Mouse (Mus musculus): ENCODE results near the gene Mbtd1. TPM values are rescaled to one million over a fixed set of nuclear protein-coding genes. Genes with fewer than 3 reads are reported as not detected.
"Not testable (repeated sequence)": the region's sequence is repeated elsewhere in the genome, so short reads cannot be mapped to it uniquely, and the experiment has no call there.

Gene Mbtd1
- polyA plus RNA-seq, 1 experiment = 15.1 TPM

GRCm38 (mm10) chr11:93908829-93909228 lies 23.2 kb downstream of the Mbtd1 start:
- DNase-seq = no peak
- Histone ChIP-seq H3K27ac (ENCODE audit: insufficient read depth, low read length) (no peak overlapping the region), H3K4me1 (ENCODE audit: control insufficient read depth, insufficient read depth, low read length) (no peaks in the 10 kb centered on the region), H3K27me3 (ENCODE audit: control insufficient read depth, insufficient read depth, low read length) (no peaks in the 10 kb centered on the region), H3K4me3 (replicated peaks; ENCODE audit: insufficient read depth, low read depth, low read length) (no peak overlapping the region)
- TF ChIP-seq CTCF (IDR thresholded peaks at IDR 0.05; ENCODE audit: borderline replicate concordance, insufficient read depth, low read depth, low read length) = no peak
- TF ChIP-seq POLR2A (IDR thresholded peaks at IDR 0.05; ENCODE audit: borderline replicate concordance, insufficient read depth, low read length) = no peak
- WGBS = 91% methylated on average over 9 of the region's 9 CpGs

- H3K4me3 ChIP-seq (replicated peaks; ENCODE audit: insufficient read depth, low read depth, low read length) = no peak overlapping the region
- no peaks in the 10 kb centered on the region for H3K27me3 ChIP-seq (ENCODE audit: control insufficient read depth, insufficient read depth, low read length)
- no peaks in the 10 kb centered on the region for H3K4me1 ChIP-seq (ENCODE audit: control insufficient read depth, insufficient read depth, low read length)
- DNase-seq = no peak
- TF ChIP-seq POLR2A (IDR thresholded peaks at IDR 0.05; ENCODE audit: borderline replicate concordance, insufficient read depth, low read length) (no peak), CTCF (IDR thresholded peaks at IDR 0.05; ENCODE audit: borderline replicate concordance, insufficient read depth, low read depth, low read length) (no peak)
- no peak overlapping the region for H3K27ac ChIP-seq (ENCODE audit: insufficient read depth, low read length)
- WGBS = 86% methylated on average over 3 of the region's 3 CpGs
These were observed 26.0 kb downstream of the Mbtd1 start for GRCm38 (mm10) chr11:93911603-93912002.

GRCm38 (mm10) chr11:93915019-93915418 lies 29.4 kb downstream of the Mbtd1 start:
- H3K27me3 ChIP-seq (ENCODE audit: control insufficient read depth, insufficient read depth, low read length); H3K27ac ChIP-seq (ENCODE audit: insufficient read depth, low read length); DNase-seq; H3K4me3 ChIP-seq (replicated peaks; ENCODE audit: insufficient read depth, low read depth, low read length); H3K4me1 ChIP-seq (ENCODE audit: control insufficient read depth, insufficient read depth, low read length): not testable (repeated sequence)
- WGBS = 96% methylated on average over 2 of the region's 2 CpGs

GRCm38 (mm10) chr11:93929106-93929505 lies 43.5 kb downstream of the Mbtd1 start:
- Histone ChIP-seq H3K4me3 (replicated peaks; ENCODE audit: insufficient read depth, low read depth, low read length) (no peak overlapping the region), H3K27me3 (ENCODE audit: control insufficient read depth, insufficient read depth, low read length) (no peaks in the 10 kb centered on the region), H3K4me1 (ENCODE audit: control insufficient read depth, insufficient read depth, low read length) (no peaks in the 10 kb centered on the region), H3K27ac (ENCODE audit: insufficient read depth, low read length) (no peak overlapping the region)
- DNase-seq = no peak
- TF ChIP-seq POLR2A (IDR thresholded peaks at IDR 0.05; ENCODE audit: borderline replicate concordance, insufficient read depth, low read length) = no peak
- TF ChIP-seq CTCF (IDR thresholded peaks at IDR 0.05; ENCODE audit: borderline replicate concordance, insufficient read depth, low read depth, low read length) = no peak

GRCm38 (mm10) chr11:93940906-93941305 lies 55.3 kb downstream of the Mbtd1 start:
- no peak for TF ChIP-seq CTCF (IDR thresholded peaks at IDR 0.05; ENCODE audit: borderline replicate concordance, insufficient read depth, low read depth, low read length)
- TF ChIP-seq POLR2A (IDR thresholded peaks at IDR 0.05; ENCODE audit: borderline replicate concordance, insufficient read depth, low read length) = no peak
- no peak for DNase-seq
- H3K27ac ChIP-seq (ENCODE audit: insufficient read depth, low read length) = no peak overlapping the region
- 90% methylated on average over 2 of the region's 2 CpGs for WGBS
- H3K4me1 ChIP-seq (ENCODE audit: control insufficient read depth, insufficient read depth, low read length) = no peaks in the 10 kb centered on the region
- no peak overlapping the region for H3K4me3 ChIP-seq (replicated peaks; ENCODE audit: insufficient read depth, low read depth, low read length)
- H3K27me3 ChIP-seq (ENCODE audit: control insufficient read depth, insufficient read depth, low read length) = no peaks in the 10 kb centered on the region

- Histone ChIP-seq H3K4me1 (ENCODE audit: control insufficient read depth, insufficient read depth, low read length) (no peaks in the 10 kb centered on the region), H3K27me3 (ENCODE audit: control insufficient read depth, insufficient read depth, low read length) (no peaks in the 10 kb centered on the region), H3K4me3 (replicated peaks; ENCODE audit: insufficient read depth, low read depth, low read length) (no peak overlapping the region), H3K27ac (ENCODE audit: insufficient read depth, low read length) (no peak overlapping the region)
- no peak for DNase-seq
- WGBS = 91% methylated on average over 3 of the region's 3 CpGs
- TF ChIP-seq POLR2A (IDR thresholded peaks at IDR 0.05; ENCODE audit: borderline replicate concordance, insufficient read depth, low read length) = no peak
- no peak for TF ChIP-seq CTCF (IDR thresholded peaks at IDR 0.05; ENCODE audit: borderline replicate concordance, insufficient read depth, low read depth, low read length)
These were observed 59.3 kb downstream of the Mbtd1 start for GRCm38 (mm10) chr11:93944986-93945385.

GRCm38 (mm10) chr11:93948887-93949567 lies 63.4 kb downstream of the Mbtd1 start:
- no peak overlapping the region for H3K4me3 ChIP-seq (replicated peaks; ENCODE audit: insufficient read depth, low read depth, low read length)
- no peak for DNase-seq
- TF ChIP-seq CTCF (IDR thresholded peaks at IDR 0.05; ENCODE audit: borderline replicate concordance, insufficient read depth, low read depth, low read length) = no peak
- TF ChIP-seq POLR2A (IDR thresholded peaks at IDR 0.05; ENCODE audit: borderline replicate concordance, insufficient read depth, low read length) = no peak
- H3K27me3 ChIP-seq (ENCODE audit: control insufficient read depth, insufficient read depth, low read length) = no peaks in the 10 kb centered on the region
- 92% methylated on average over 9 of the region's 9 CpGs for WGBS
- no peak overlapping the region for H3K27ac ChIP-seq (ENCODE audit: insufficient read depth, low read length)
- H3K4me1 ChIP-seq (ENCODE audit: control insufficient read depth, insufficient read depth, low read length) = no peaks in the 10 kb centered on the region

GRCm38 (mm10) chr11:93950045-93950444 lies 64.4 kb downstream of the Mbtd1 start:
- DNase-seq = no peak
- 90% methylated on average over 1 of the region's 1 CpGs for WGBS
- Histone ChIP-seq H3K4me1 (ENCODE audit: control insufficient read depth, insufficient read depth, low read length) (peaks cover 2% of the 10 kb centered on the region; the same call in 1 of the 2 replicates), H3K27me3 (ENCODE audit: control insufficient read depth, insufficient read depth, low read length) (no peaks in the 10 kb centered on the region), H3K27ac (ENCODE audit: insufficient read depth, low read length) (no peak overlapping the region), H3K4me3 (replicated peaks; ENCODE audit: insufficient read depth, low read depth, low read length) (no peak overlapping the region)
- TF ChIP-seq CTCF (IDR thresholded peaks at IDR 0.05; ENCODE audit: borderline replicate concordance, insufficient read depth, low read depth, low read length) (no peak), POLR2A (IDR thresholded peaks at IDR 0.05; ENCODE audit: borderline replicate concordance, insufficient read depth, low read length) (no peak)

Data from cerebellum, adult 2 months (tissue).